In the genomic region with DNA sequence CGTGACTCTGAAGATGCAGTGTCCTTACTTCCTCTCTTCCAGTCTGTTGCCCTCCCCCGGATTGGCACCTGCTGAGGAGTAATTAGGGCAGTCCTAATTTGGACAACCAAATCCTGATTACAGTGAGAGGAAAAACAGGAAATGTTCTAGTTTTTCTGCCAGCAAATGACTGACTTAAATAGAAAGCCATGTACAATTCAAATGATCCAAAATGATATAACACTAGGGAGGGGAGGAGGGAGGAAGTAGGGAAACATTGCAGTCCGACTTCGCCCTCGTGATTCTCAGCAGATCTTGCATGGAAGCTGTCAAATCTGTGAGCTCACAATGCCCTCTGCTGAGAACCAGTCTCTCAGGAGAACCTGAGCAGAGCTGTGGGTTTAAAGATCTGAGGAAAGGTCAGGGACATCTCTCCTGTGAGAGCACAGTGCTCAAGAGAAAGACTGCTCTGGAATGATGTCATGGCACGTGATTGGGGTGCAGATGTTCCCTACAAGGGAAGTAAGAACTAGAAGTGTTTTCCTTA, we compare ENCODE assay signal across 8 mouse cellular contexts.
DNase-seq lines count a peak whose midpoint lies in the region; ATAC-seq and TF ChIP-seq lines count a peak whose summit lies in the region.

No protein-coding gene starts in this region.

- peaks cover 2% of the 10 kb centered on the region; the same call in 1 of the 2 replicates for H3K4me1 ChIP-seq in liver, adult 2 months (ENCODE audit: control insufficient read depth, insufficient read depth, low read length)
- H3K4me1 ChIP-seq in liver, postnatal 0 days (ENCODE audit: insufficient read depth): no peaks in the 10 kb centered on the region
- peaks cover 13% of the 10 kb centered on the region for H3K4me1 ChIP-seq in heart, postnatal 0 days (ENCODE audit: control insufficient read depth, insufficient read depth)

- intact Hi-C loops in left cerebral cortex, postnatal 36 days (cut with DNase I): loop anchor here (2.0 kb wide), 1 partner anchor 19 kb away; no protein-coding TSS in a partner anchor

- H3K36me3 ChIP-seq in liver, adult 2 months (ENCODE audit: control insufficient read depth, insufficient read depth, low read length): 0 out of 2 replicates have a peak, but pooled peaks cover 2% of the 10 kb centered on the region
- no peaks in the 10 kb centered on the region for H3K36me3 ChIP-seq in liver, postnatal 0 days (replicated peaks; ENCODE audit: insufficient read depth, low read length)
- H3K36me3 ChIP-seq in heart, postnatal 0 days (replicated peaks; ENCODE audit: control insufficient read depth, insufficient read depth, low read length): no peaks in the 10 kb centered on the region

- no peak for TF ChIP-seq EP300 in liver, postnatal 0 days (IDR thresholded peaks at IDR 0.05; ENCODE audit: low read depth)
- TF ChIP-seq EP300 in heart, postnatal 0 days (IDR thresholded peaks at IDR 0.05; ENCODE audit: low read depth): no peak

- no peak for TF ChIP-seq POLR2A in liver, adult 2 months (IDR thresholded peaks at IDR 0.05; ENCODE audit: extremely low read depth, insufficient read depth, low read length)

- no peaks in the 10 kb centered on the region for H3K79me2 ChIP-seq in liver, adult 2 months (ENCODE audit: control insufficient read depth, insufficient read depth, low read length)

- TF ChIP-seq CTCF in liver, adult 2 months (IDR thresholded peaks at IDR 0.05; ENCODE audit: low read depth, low read length): no peak
- TF ChIP-seq CTCF in liver, postnatal 0 days (IDR thresholded peaks at IDR 0.05; ENCODE audit: low read depth): no peak
- TF ChIP-seq CTCF in heart, postnatal 0 days (IDR thresholded peaks at IDR 0.05; ENCODE audit: low read depth): no peak; the same call in 1 of the 2 replicates

- no peaks in the 10 kb centered on the region for H3K9me3 ChIP-seq in liver, postnatal 0 days (ENCODE audit: low read length)
- H3K9me3 ChIP-seq in heart, postnatal 0 days (replicated peaks; ENCODE audit: control insufficient read depth, low read length): no peaks in the 10 kb centered on the region

- ATAC-seq in liver, postnatal 0 days: no peak
- no peak for ATAC-seq in heart, postnatal 0 days (ENCODE audit: insufficient read depth, low read depth)

- 0 out of 2 replicates have a peak overlapping the region, but pooled peaks have one; percentile 41 for H3K27ac ChIP-seq in liver, adult 2 months (replicated peaks; ENCODE audit: insufficient read depth, low read depth, low read length)
- H3K27ac ChIP-seq in liver, postnatal 0 days (ENCODE audit: low read depth): no peak overlapping the region
- H3K27ac ChIP-seq in heart, postnatal 0 days (ENCODE audit: low read depth): peak overlapping the region; percentile 2; the same call in 1 of the 2 replicates

- H3K4me2 ChIP-seq in liver, postnatal 0 days (ENCODE audit: low read depth, low read length): no peak overlapping the region
- 0 out of 2 replicates have a peak overlapping the region, but pooled peaks have one; percentile 9 for H3K4me2 ChIP-seq in heart, postnatal 0 days (ENCODE audit: low read depth, low read length)

- 57% methylated on average over 6 of the region's 6 CpGs for WGBS in liver, adult 2 months
- 54% methylated on average over 6 of the region's 6 CpGs for WGBS in liver, postnatal 0 days (ENCODE audit: insufficient replicate concordance)
- 32% methylated on average over 6 of the region's 6 CpGs for WGBS in heart, postnatal 0 days

- no peak overlapping the region for H3K4me3 ChIP-seq in liver, adult 2 months (ENCODE audit: insufficient read depth, low read depth, low read length)
- H3K4me3 ChIP-seq in liver, postnatal 0 days (ENCODE audit: low read depth, low read length): no peak overlapping the region
- H3K4me3 ChIP-seq in heart, postnatal 0 days (ENCODE audit: low read depth, low read length): no peak overlapping the region

- DNase-seq in liver, adult 2 months (ENCODE audit: extremely low read depth, low read depth, low spot score): peak; percentile 37
- no peak for DNase-seq in liver, postnatal 0 days
- DNase-seq in brain, embryonic 18.5 days (ENCODE audit: low read depth, low spot score): peak; percentile 49
- DNase-seq in heart, postnatal 0 days (ENCODE audit: low spot score): peak; percentile 19
- peak; percentile 45 to 52 for DNase-seq in left cerebral cortex, postnatal 36 days (ENCODE audit: low spot score in 2 of 2)
- DNase-seq in urinary bladder, postnatal 4 days (ENCODE audit: low spot score in 2 of 2): no peak
- DNase-seq in ovary, postnatal 14 days (ENCODE audit: low spot score): no peak
- no peak for DNase-seq in gastrocnemius, adult 8-10 months (ENCODE audit: low spot score in 2 of 2)

- no peaks in the 10 kb centered on the region for H3K27me3 ChIP-seq in liver, adult 2 months (ENCODE audit: control insufficient read depth, insufficient read depth, low read length)
- H3K27me3 ChIP-seq in liver, postnatal 0 days (ENCODE audit: insufficient read depth, low read length): no peaks in the 10 kb centered on the region
- no peaks in the 10 kb centered on the region for H3K27me3 ChIP-seq in heart, postnatal 0 days (ENCODE audit: control insufficient read depth, insufficient read depth, low read length)

- H3K9ac ChIP-seq in liver, adult 2 months (ENCODE audit: low read depth, low read length): no peak overlapping the region
- H3K9ac ChIP-seq in liver, postnatal 0 days (replicated peaks): no peak overlapping the region
- H3K9ac ChIP-seq in heart, postnatal 0 days (replicated peaks; ENCODE audit: low read depth, low read length): 0 out of 2 replicates have a peak overlapping the region, but pooled peaks have one; percentile 10

Comparison
In these comparisons a context has a peak if more than half of its experiments do, and no peak if none do; other contexts are left out.
1. DNase-seq: peak in liver, adult 2 months (single experiment), brain, embryonic 18.5 days (single experiment), heart, postnatal 0 days (single experiment) and left cerebral cortex, postnatal 36 days (2 of 2); none in liver, postnatal 0 days (single experiment), urinary bladder, postnatal 4 days (0 of 2), ovary, postnatal 14 days (single experiment) and gastrocnemius, adult 8-10 months (0 of 2).